ENCODE assay signal across 25 mouse cellular contexts in the genomic region with DNA sequence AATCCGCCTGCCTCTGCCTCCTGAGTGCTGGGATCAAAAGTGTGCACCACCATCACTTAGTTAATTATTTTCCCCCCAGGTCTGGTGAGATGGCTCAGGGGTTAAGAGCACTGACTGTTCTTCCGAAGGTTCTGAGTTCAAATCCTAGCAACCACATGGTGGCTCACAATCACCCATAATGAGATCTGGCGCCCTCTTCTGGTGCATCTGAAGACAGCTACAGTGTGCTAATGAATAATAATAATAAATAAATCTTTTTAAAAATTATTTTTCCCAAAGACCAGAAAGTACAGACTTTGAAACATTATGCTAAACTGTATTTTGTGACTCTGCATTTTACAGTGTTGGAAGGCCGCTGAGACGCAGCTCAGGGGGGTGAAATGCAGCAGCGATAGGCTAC. TPM values are rescaled to one million over a fixed set of nuclear protein-coding genes. Genes with fewer than 3 reads are reported as not detected.
DNase-seq lines count a peak whose midpoint lies in the region; ATAC-seq and TF ChIP-seq lines count a peak whose summit lies in the region.
"Had no signal": no experiment of that assay in that cellular context is flagged by ENCODE, and none has a peak within 500 bp of the region (broad histone marks: within the 10 kb centered on the region; RNA-seq: fewer than 3 reads in every experiment).

No protein-coding gene starts in this region.

- TF ChIP-seq EP300 in heart, adult 2 months (IDR thresholded peaks at IDR 0.05; ENCODE audit: insufficient read depth, low read depth, low read length): no peak

- H3K4me3 ChIP-seq in heart, adult 2 months: no peak overlapping the region
- H3K4me3 ChIP-seq in left cerebral cortex, adult 2 months: no peak overlapping the region
- no peak overlapping the region for H3K4me3 ChIP-seq in midbrain, postnatal 0 days (ENCODE audit: low read depth, low read length)
- no peak overlapping the region for H3K4me3 ChIP-seq in midbrain, embryonic 10.5 days
- H3K4me3 ChIP-seq: forebrain, embryonic 10.5 days; heart, embryonic 10.5 days; hindbrain, embryonic 15.5 days; limb, embryonic 13.5 days; midbrain, embryonic 15.5 days; myocyte; neural tube, embryonic 13.5 days; stomach, embryonic 15.5 days had no signal

- H3K9me3 ChIP-seq in midbrain, postnatal 0 days (ENCODE audit: low read length): no peaks in the 10 kb centered on the region
- no peaks in the 10 kb centered on the region for H3K9me3 ChIP-seq in midbrain, embryonic 10.5 days (replicated peaks)
- H3K9me3 ChIP-seq: forebrain, embryonic 10.5 days; G1E; heart, embryonic 10.5 days; hindbrain, embryonic 15.5 days; limb, embryonic 13.5 days; midbrain, embryonic 15.5 days; neural tube, embryonic 13.5 days; stomach, embryonic 15.5 days had no signal

- H3K9ac ChIP-seq in heart, adult 2 months (ENCODE audit: low read depth, low read length): no peak overlapping the region
- no peak overlapping the region for H3K9ac ChIP-seq in midbrain, postnatal 0 days (replicated peaks; ENCODE audit: low read length, poor library complexity, severe bottlenecking)
- H3K9ac ChIP-seq: hindbrain, embryonic 15.5 days; limb, embryonic 13.5 days; midbrain, embryonic 15.5 days; neural tube, embryonic 13.5 days; stomach, embryonic 15.5 days had no signal

- H3K4me1 ChIP-seq in heart, adult 2 months (ENCODE audit: control insufficient read depth, insufficient read depth, low read length): no peaks in the 10 kb centered on the region
- no peaks in the 10 kb centered on the region; the same call in 1 of the 2 replicates for H3K4me1 ChIP-seq in midbrain, postnatal 0 days (ENCODE audit: insufficient read depth, low read length)
- H3K4me1 ChIP-seq in midbrain, embryonic 10.5 days: peaks cover 1% of the 10 kb centered on the region
- H3K4me1 ChIP-seq: hindbrain, embryonic 15.5 days; limb, embryonic 13.5 days; midbrain, embryonic 15.5 days; neural tube, embryonic 13.5 days; stomach, embryonic 15.5 days had no signal

- ATAC-seq in midbrain, postnatal 0 days (ENCODE audit: low FRiP score): no peak
- ATAC-seq: midbrain, embryonic 15.5 days had no signal

- H3K36me3 ChIP-seq in heart, adult 2 months (ENCODE audit: control insufficient read depth, insufficient read depth, low read length): no peaks in the 10 kb centered on the region
- no peaks in the 10 kb centered on the region for H3K36me3 ChIP-seq in midbrain, postnatal 0 days (ENCODE audit: insufficient read depth, low read length)
- H3K36me3 ChIP-seq in midbrain, embryonic 10.5 days: no peaks in the 10 kb centered on the region
- H3K36me3 ChIP-seq: forebrain, embryonic 10.5 days; G1E; heart, embryonic 10.5 days; hindbrain, embryonic 15.5 days; limb, embryonic 13.5 days; midbrain, embryonic 15.5 days; neural tube, embryonic 13.5 days; stomach, embryonic 15.5 days had no signal

- no peak for TF ChIP-seq POLR2A in heart, adult 2 months (IDR thresholded peaks at IDR 0.05; ENCODE audit: insufficient read depth, low read depth, low read length)

- DNase-seq in heart, adult 2 months: no peak
- no peak for DNase-seq in heart, postnatal 10 days
- DNase-seq in left cerebral cortex, adult 2 months (ENCODE audit: extremely low spot score in 1 of 2, low spot score in 2 of 2): no peak
- DNase-seq in left cerebral cortex, postnatal 4 days: no peak
- no peak for DNase-seq in midbrain, postnatal 0 days (ENCODE audit: low spot score)
- DNase-seq in midbrain, embryonic 10.5 days (ENCODE audit: low spot score): no peak
- no peak for DNase-seq in thymus, postnatal 4 days
- DNase-seq: adrenal gland, adult 8-10 months; cerebellum, adult 18-20 months; cerebellum, postnatal 14 days; layer of hippocampus, postnatal 36 days; lung, adult 2 months; lung, postnatal 4 days; retina, postnatal 1 day; thymus, adult 18-20 months had no signal

- H3K27me3 ChIP-seq in heart, adult 2 months (ENCODE audit: control insufficient read depth, insufficient read depth, low read length): no peaks in the 10 kb centered on the region
- H3K27me3 ChIP-seq in midbrain, postnatal 0 days (ENCODE audit: insufficient read depth, low read length): no peaks in the 10 kb centered on the region; the same call in 1 of the 2 replicates
- peaks cover 16% of the 10 kb centered on the region for H3K27me3 ChIP-seq in midbrain, embryonic 10.5 days (ENCODE audit: low read depth, poor library complexity, severe bottlenecking)
- H3K27me3 ChIP-seq: hindbrain, embryonic 15.5 days; midbrain, embryonic 15.5 days; neural tube, embryonic 13.5 days; stomach, embryonic 15.5 days had no signal

- 86% methylated on average over 6 of the region's 6 CpGs for WGBS in heart, adult 2 months
- 85% methylated on average over 6 of the region's 6 CpGs for WGBS in midbrain, postnatal 0 days
- WGBS in midbrain, embryonic 10.5 days: 86% methylated on average over 6 of the region's 6 CpGs

- no peaks in the 10 kb centered on the region for H3K79me2 ChIP-seq in heart, adult 2 months (replicated peaks; ENCODE audit: control insufficient read depth, insufficient read depth, low read length)

- no peak overlapping the region for H3K27ac ChIP-seq in heart, adult 2 months
- H3K27ac ChIP-seq in left cerebral cortex, adult 2 months: no peak overlapping the region
- H3K27ac ChIP-seq in midbrain, postnatal 0 days (ENCODE audit: low read depth, low read length): no peak overlapping the region
- no peak overlapping the region for H3K27ac ChIP-seq in midbrain, embryonic 10.5 days (replicated peaks)
- H3K27ac ChIP-seq: forebrain, embryonic 10.5 days; heart, embryonic 10.5 days; hindbrain, embryonic 15.5 days; limb, embryonic 13.5 days; midbrain, embryonic 15.5 days; neural tube, embryonic 13.5 days; stomach, embryonic 15.5 days had no signal

- no peak overlapping the region for H3K4me2 ChIP-seq in midbrain, postnatal 0 days (ENCODE audit: low read depth, low read length, poor library complexity, severe bottlenecking)
- H3K4me2 ChIP-seq: hindbrain, embryonic 15.5 days; limb, embryonic 13.5 days; midbrain, embryonic 15.5 days; neural tube, embryonic 13.5 days; stomach, embryonic 15.5 days had no signal

- peak; percentile 71 for TF ChIP-seq CTCF in heart, adult 2 months (IDR thresholded peaks at IDR 0.05)
- peak; percentile 54 for TF ChIP-seq CTCF in left cerebral cortex, adult 2 months (IDR thresholded peaks at IDR 0.05)
- peak; percentile 46 for TF ChIP-seq CTCF in midbrain, postnatal 0 days (IDR thresholded peaks at IDR 0.05)

- intact Hi-C loops in heart, adult 2 months (cut with DNase I): no loop called here
- intact Hi-C loops in heart, postnatal 10 days (cut with DNase I): no loop called here
- intact Hi-C loops in left cerebral cortex, adult 2 months (cut with DNase I): no loop called here
- intact Hi-C loops in left cerebral cortex, postnatal 4 days (cut with DNase I): no loop called here

RNA-seq across cellular contexts. Expression of a gene that starts 9.5 kb away (rescaled TPM):
- total RNA-seq in heart, adult 2 months (2021): 100 to 1,000 TPM; 719 to 844 TPM
- polyA plus RNA-seq in heart, adult 2 months (2012; rRNA removed): 423 and 554 TPM in 2 replicates
- total RNA-seq in heart, postnatal 10 days (2021): 100 to 1,000 TPM; 272 to 301 TPM
- total RNA-seq in left cerebral cortex, adult 2 months (2021): 100 to 1,000 TPM; 302 to 313 TPM
- total RNA-seq in left cerebral cortex, postnatal 4 days (2021): 100 to 1,000 TPM; 120 to 126 TPM
- total RNA-seq in midbrain, postnatal 0 days (2014; rRNA removed): 255 and 261 TPM in 2 replicates
- 149 and 150 TPM in 2 replicates for polyA plus RNA-seq in midbrain, postnatal 0 days (2015; fragmentation: Nextera tagmentation; extraction: Ambion mirVana)
- polyA plus RNA-seq in midbrain, embryonic 10.5 days (2016; fragmentation: Nextera tagmentation; extraction: Ambion mirVana): 30.5 and 41.3 TPM in 2 replicates

RNA-seq across cellular contexts. Expression of a gene that starts 31.1 kb away (rescaled TPM):
- total RNA-seq in heart, adult 2 months (2021): 10 to 100 TPM; 63.2 to 68.9 TPM
- polyA plus RNA-seq in heart, adult 2 months (2012; rRNA removed): 84.4 and 96.9 TPM in 2 replicates
- 10 to 100 TPM; 87.3 to 89.2 TPM for total RNA-seq in heart, postnatal 10 days (2021)
- 10 to 100 TPM; 82.4 to 88.9 TPM for total RNA-seq in left cerebral cortex, adult 2 months (2021)
- total RNA-seq in left cerebral cortex, postnatal 4 days (2021): 100 to 1,000 TPM; 108 to 115 TPM
- total RNA-seq in midbrain, postnatal 0 days (2014; rRNA removed): 203 and 215 TPM in 2 replicates
- polyA plus RNA-seq in midbrain, postnatal 0 days (2015; fragmentation: Nextera tagmentation; extraction: Ambion mirVana): 207 and 220 TPM in 2 replicates
- polyA plus RNA-seq in midbrain, embryonic 10.5 days (2016; fragmentation: Nextera tagmentation; extraction: Ambion mirVana): 281 and 282 TPM in 2 replicates

RNA-seq across cellular contexts. Expression of a gene that starts 32.1 kb away (rescaled TPM):
- total RNA-seq in heart, adult 2 months (2021): 1 to 10 TPM; 1.4 TPM
- 1.9 and 3.3 TPM in 2 replicates for polyA plus RNA-seq in heart, adult 2 months (2012; rRNA removed)
- 1 to 10 TPM; 4.5 to 6.7 TPM for total RNA-seq in heart, postnatal 10 days (2021)
- total RNA-seq in left cerebral cortex, adult 2 months (2021): 1 to 10 TPM; 3.8 to 4.0 TPM
- under 1 TPM; 0.76 to 0.87 TPM for total RNA-seq in left cerebral cortex, postnatal 4 days (2021)
- total RNA-seq in midbrain, postnatal 0 days (2014; rRNA removed): 9.1 and 9.6 TPM in 2 replicates
- polyA plus RNA-seq in midbrain, postnatal 0 days (2015; fragmentation: Nextera tagmentation; extraction: Ambion mirVana): 9.2 and 12.2 TPM in 2 replicates
- polyA plus RNA-seq in midbrain, embryonic 10.5 days (2016; fragmentation: Nextera tagmentation; extraction: Ambion mirVana): 1.2 and 2.0 TPM in 2 replicates
- total RNA-seq: G1E; hematopoietic stem cell, adult 5-6 weeks had no signal
- polyA plus RNA-seq: G1E had no signal
